8 mouse cellular contexts compared by ENCODE assay signal in genomic region chr2:145699414-145700071, GRCm38 (mm10). TPM values are rescaled to one million over a fixed set of nuclear protein-coding genes. Genes with fewer than 3 reads are reported as not detected.
A peak's percentile ranks its signal among the peaks of the same experiment; 100 is the strongest.
DNase-seq lines count a peak whose midpoint lies in the region; ATAC-seq lines count a peak whose summit lies in the region.

No protein-coding gene starts in this region.

- 31% methylated on average over 6 of the region's 6 CpGs for WGBS in limb, embryonic 11.5 days
- 32% methylated on average over 6 of the region's 6 CpGs for WGBS in midbrain, embryonic 15.5 days

- peak; percentile 99 for ATAC-seq in common myeloid progenitor, adult 5-6 weeks (replicated peaks; ENCODE audit: low read depth, poor library complexity, severe bottlenecking)
- ATAC-seq in limb, embryonic 11.5 days (ENCODE audit: insufficient number of reproducible peaks, low FRiP score, low TSS enrichment, low read depth): peak; percentile 63; the same call in 1 of the 2 replicates
- peak; percentile 71; the same call in 1 of the 2 replicates for ATAC-seq in midbrain, embryonic 15.5 days (replicated peaks)

- DNase-seq in 3134 (ENCODE audit: extremely low read depth, insufficient read length, low spot score) (peak; percentile 29), WW6 (ENCODE audit: low read depth, low spot score) (peak; percentile 40)
- DNase-seq in heart, adult 8-10 months (ENCODE audit: low spot score): peak; percentile 81
- peak; percentile 58 for DNase-seq in kidney, adult 18-20 months
- DNase-seq in limb, embryonic 11.5 days (ENCODE audit: low spot score): peak; percentile 69
- peak; percentile 27 for DNase-seq in urinary bladder, postnatal 25 days (ENCODE audit: low spot score)

- H3K27me3 ChIP-seq in limb, embryonic 11.5 days (ENCODE audit: control insufficient read depth, insufficient read depth, low read length): no peaks in the 10 kb centered on the region
- no peaks in the 10 kb centered on the region for H3K27me3 ChIP-seq in midbrain, embryonic 15.5 days (replicated peaks)

- H3K4me2 ChIP-seq in limb, embryonic 11.5 days (ENCODE audit: low read depth, severe bottlenecking): no peak overlapping the region
- no peak overlapping the region for H3K4me2 ChIP-seq in midbrain, embryonic 15.5 days

- no peak overlapping the region for H3K9ac ChIP-seq in limb, embryonic 11.5 days (ENCODE audit: low read length)
- no peak overlapping the region for H3K9ac ChIP-seq in midbrain, embryonic 15.5 days

- H3K27ac ChIP-seq in limb, embryonic 11.5 days (replicated peaks; ENCODE audit: low read depth, low read length): no peak overlapping the region
- no peak overlapping the region for H3K27ac ChIP-seq in midbrain, embryonic 15.5 days

- H3K9me3 ChIP-seq in limb, embryonic 11.5 days (ENCODE audit: control insufficient read depth, low read length): no peaks in the 10 kb centered on the region
- H3K9me3 ChIP-seq in midbrain, embryonic 15.5 days: no peaks in the 10 kb centered on the region

- no peaks in the 10 kb centered on the region for H3K36me3 ChIP-seq in limb, embryonic 11.5 days (ENCODE audit: control insufficient read depth, insufficient read depth, low read length)
- no peaks in the 10 kb centered on the region for H3K36me3 ChIP-seq in midbrain, embryonic 15.5 days (replicated peaks)

- H3K4me1 ChIP-seq in limb, embryonic 11.5 days (ENCODE audit: control insufficient read depth, insufficient read depth, low read length): no peaks in the 10 kb centered on the region
- no peaks in the 10 kb centered on the region for H3K4me1 ChIP-seq in midbrain, embryonic 15.5 days

- no peak overlapping the region for H3K4me3 ChIP-seq in limb, embryonic 11.5 days (ENCODE audit: low read depth, low read length)
- no peak overlapping the region for H3K4me3 ChIP-seq in midbrain, embryonic 15.5 days

RNA-seq across cellular contexts. Expression of gene Rin2, which starts 24.5 kb away (rescaled TPM):
- 3.4 and 4.7 TPM in 2 replicates for total RNA-seq in common myeloid progenitor, adult 5-6 weeks (2017)
- 10 to 100 TPM; 17.8 to 21.7 (median 21.0) TPM for total RNA-seq in heart, adult 8-10 months (2022)
- 19.5 and 19.9 TPM in 2 replicates for polyA plus RNA-seq in limb, embryonic 11.5 days (2014; fragmentation: Nextera tagmentation; extraction: Ambion mirVana)
- 19.3 and 21.1 TPM in 2 replicates for polyA plus RNA-seq in midbrain, embryonic 15.5 days (2015; fragmentation: Nextera tagmentation; extraction: Ambion mirVana)

Comparison
In these comparisons a context has a peak if more than half of its experiments do, and no peak if none do; other contexts are left out.
1. DNase-seq: peak in every context shown above with its lines; median percentile 81 in heart, adult 8-10 months; 69 in limb, embryonic 11.5 days; 58 in kidney, adult 18-20 months; 40 in WW6; 29 in 3134; 27 in urinary bladder, postnatal 25 days.